Mouse (Mus musculus) cerebellum, adult 18-20 months (tissue): Measurements from ENCODE around the gene Nudt22.

ENCODE experiments used
- DNase-seq, 2 experiments: peaks; one replicate each; pipeline ENCODE4 v3.0.0; 2021

Gene Nudt22

GRCm38 (mm10) chr19:6994489-6994888, 1.4 kb downstream of the Nudt22 start:
- DNase-seq, result peak in 1 of 2 experiments; percentile 13

- DNase-seq, result peak in 1 of 2 experiments; percentile 10
Measured at GRCm38 (mm10) chr19:6994002-6994401, 1.9 kb downstream of the Nudt22 start.

- no peak for DNase-seq
Measured at GRCm38 (mm10) chr19:6993011-6993770, 2.7 kb downstream of the Nudt22 start.

- DNase-seq, result peak; percentile 94 to 98
Measured at GRCm38 (mm10) chr19:6992011-6992858, 3.7 kb downstream of the Nudt22 start, which contains the start of gene Dnajc4. Dnajc4 (minus strand) TSS chr19:6992572.

DNA sequence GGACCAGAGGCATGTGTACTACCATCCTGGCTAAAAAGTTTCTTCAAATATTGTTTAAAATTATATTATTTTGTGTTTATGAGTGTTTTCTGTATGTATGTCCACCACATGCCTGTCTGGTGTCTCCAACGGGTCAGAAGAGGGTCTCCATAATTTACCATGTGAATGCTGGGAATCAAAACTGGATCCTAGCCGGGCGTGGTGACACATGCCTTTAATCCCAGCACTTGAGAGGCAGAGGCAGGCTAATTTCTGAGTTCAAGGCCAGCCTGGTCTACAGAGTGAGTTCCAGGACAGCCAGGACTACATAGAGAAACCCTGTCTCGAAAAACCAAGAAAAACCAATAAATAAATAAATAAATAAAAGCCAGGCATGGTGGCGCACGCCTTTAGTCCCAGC, 4.8 kb downstream of the Nudt22 start:
- peak in 1 of 2 experiments; percentile 9 for DNase-seq

GRCm38 (mm10) chr19:6990712-6991111, 5.2 kb downstream of the Nudt22 start:
- DNase-seq, result peak in 1 of 2 experiments; percentile 12

- no peak for DNase-seq
Measured at GRCm38 (mm10) chr19:6989251-6989650, 6.7 kb downstream of the Nudt22 start.

DNA sequence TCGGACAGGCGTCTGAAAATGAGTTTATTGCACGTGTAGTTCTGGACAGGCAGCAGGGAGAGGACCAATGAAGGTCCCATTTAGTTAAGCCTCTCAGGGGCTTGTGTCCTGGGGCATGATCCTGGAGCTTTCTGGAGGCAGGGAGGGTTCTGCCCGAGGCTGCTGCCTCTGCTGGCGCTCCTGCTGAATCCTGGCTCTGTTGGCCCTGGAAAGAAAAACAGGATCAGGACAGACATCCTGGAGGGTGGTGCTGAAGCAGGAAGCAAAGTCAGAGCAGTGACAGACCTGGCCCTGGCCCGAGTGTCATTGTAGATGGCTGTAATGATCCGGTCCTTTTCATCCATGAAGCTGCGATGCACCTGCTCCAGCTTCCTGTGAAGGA, 8.0 kb downstream of the Nudt22 start:
- no peak for DNase-seq

DNA sequence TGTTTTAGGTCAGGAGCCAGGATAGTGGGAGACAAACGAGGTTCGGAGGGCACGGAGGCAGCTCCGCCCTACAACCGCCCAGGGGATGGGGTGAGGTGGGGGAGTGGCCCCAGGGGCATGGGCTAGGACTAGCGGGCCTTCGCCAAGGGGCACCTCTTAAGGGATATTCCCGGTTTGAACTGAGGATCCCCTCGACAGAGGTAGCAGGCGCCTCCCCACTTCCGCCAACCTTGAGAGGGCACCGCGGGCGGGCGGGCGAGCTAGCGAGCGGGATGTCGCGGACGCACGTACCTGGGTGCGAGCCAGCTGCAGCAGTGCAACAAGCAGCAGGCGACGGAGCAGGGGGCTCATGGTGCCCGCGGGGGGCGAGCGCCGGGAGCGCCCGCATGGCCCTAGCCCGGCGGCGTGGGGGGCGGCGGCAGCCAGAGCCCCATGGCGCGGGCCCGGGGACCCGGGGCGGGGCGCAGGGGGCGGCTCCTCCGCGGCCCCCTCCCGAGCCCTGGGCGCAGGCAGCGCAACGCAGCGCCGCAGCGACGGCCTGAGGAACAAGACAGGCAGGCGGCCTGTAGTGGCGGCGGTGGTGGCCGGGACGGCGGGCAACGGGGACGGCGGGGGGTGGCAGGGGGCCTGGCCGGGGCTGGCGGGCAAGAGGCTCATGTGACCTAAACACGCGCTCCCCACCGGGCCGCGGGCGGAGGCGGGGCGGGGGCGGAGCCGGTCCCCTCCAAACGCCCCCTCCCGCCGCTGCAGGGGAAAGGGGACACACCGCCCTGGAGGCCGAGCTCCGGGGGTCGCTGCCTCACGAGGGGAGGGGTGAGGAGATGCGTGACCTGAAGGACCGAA, 8.6 kb downstream of the Nudt22 start, which contains the start of gene Vegfb:
TSS of gene Vegfb (minus strand) at position 591 of the 843 bp plus-strand sequence.
- DNase-seq, result peak; percentile 69 to 79

GRCm38 (mm10) chr19:6985951-6986708, 9.8 kb downstream of the Nudt22 start:
- no peak for DNase-seq

DNA sequence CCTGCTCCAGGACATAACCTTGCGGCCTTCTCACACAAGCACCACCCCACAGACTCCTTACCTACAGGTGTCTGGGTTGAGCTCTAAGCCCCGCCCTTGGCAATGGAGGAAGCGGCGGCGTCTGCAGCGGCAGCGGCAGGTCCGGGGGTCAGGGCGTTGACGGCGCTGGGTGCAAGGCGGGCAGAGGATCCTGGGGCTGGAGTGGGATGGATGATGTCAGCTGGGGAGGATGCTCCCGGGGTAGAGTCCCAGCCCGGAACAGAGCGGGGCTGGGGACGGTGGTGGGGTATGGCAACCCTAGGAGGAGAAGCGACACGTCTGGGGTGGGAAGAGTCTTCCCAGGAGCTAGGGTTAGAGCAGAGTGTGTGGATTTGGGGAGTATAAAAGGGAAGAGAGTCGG, 10.6 kb downstream of the Nudt22 start:
- no peak for DNase-seq

DNA sequence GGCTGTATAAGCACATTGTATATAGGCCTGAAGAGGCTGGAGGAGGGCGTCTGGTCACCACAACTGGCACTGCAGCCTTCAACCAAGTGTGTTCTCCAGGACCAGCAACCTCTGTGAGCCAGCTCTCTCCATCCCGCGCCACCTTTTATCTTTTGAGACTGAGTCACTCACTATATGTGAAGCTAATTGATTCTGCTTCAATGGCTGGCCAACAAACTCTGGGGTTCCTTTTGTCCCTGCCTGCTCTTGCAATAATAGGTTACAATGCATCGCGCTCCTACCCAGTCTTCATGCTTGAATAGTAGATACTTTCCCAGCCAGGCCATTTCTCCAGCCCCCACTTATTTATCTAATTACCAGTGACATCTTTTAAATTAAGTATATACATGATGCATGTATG, 12.3 kb downstream of the Nudt22 start:
- DNase-seq, result no peak

GRCm38 (mm10) chr19:6981465-6981864, 14.5 kb downstream of the Nudt22 start:
- no peak for DNase-seq

DNA sequence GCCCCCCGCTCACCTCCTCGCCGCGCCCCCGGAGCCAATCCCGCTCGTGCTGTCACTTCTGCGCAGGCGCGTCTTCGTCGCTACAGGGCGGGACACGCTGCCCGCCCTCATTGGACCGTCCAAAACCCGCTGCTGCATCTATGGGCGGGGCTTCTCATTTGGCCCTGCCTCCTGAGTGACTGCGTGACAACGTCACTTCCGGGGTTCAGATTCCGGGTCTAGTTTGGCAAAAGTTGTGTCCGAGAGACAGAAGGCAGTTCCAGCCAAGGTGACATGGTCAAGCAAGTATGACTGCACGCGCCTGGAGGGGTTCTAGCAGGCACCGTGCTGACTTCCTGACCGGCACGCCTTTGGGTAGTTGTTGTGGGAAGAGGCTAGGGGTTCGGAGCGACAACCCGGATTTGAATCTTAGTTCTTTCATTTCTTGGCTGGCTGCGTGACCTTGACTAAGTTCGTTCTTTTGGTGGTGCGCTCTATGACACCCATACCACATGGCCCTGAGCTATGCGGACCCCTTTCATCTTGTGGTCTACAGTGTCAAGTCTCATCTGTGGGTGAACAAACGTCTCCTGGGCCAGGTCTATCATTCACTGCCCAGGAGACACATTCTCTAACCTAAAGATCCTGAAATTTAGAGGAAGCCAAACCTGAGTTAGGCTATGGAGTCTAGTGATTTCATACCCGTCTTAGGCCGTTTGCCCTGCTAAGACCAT, 15.4 kb downstream of the Nudt22 start, which contains the start of gene Fkbp2:
TSS of gene Fkbp2 (minus strand) at position 121 of the 713 bp plus-strand sequence.
- DNase-seq, result peak; percentile 99

- peak; percentile 99 for DNase-seq
Measured at GRCm38 (mm10) chr19:6979486-6980380, 16.2 kb downstream of the Nudt22 start.

DNA sequence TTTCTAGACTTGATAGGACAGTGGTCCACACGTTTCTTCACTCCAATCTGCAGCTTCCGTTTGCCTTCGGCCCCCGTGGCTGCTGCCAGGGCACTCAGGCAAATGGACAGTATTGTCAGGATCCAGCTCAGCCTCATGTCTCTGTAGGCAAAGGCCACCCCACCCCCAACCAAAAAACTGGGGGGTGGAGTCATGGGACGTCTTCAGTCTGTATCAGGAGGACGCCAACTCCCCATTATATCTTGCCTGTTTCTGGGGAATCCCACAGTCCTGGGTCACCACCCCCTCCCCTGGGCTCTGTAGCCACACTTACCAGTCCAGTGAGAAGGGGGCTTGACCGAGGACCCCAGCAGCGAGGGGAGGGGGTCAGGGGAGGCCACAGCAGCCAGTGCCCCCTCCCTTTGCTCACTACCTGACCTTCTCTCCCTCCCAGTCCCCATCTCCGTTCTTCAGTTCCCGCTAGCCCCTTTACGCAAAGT, 16.9 kb downstream of the Nudt22 start:
- peak in 1 of 2 experiments; percentile 58 for DNase-seq

DNA sequence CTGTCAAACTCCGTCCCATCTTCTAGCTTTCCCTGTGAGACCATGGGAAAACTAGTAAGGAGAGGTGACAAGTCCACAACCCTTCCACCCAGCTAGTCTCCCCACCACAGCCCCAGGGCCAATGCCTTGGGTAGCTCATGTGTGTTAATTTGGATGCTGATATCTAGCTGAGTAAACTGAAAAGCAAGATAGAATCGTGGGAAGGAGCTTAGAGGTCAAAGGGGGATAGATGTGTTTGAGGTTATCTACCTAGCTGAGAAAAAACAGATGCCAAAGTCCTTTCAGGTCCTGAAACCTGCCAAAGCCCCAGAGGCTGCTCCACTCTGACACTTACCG, 17.3 kb downstream of the Nudt22 start:
- no peak for DNase-seq

- no peak for DNase-seq
Measured at GRCm38 (mm10) chr19:6977759-6978638, 17.9 kb downstream of the Nudt22 start.
